Mouse (Mus musculus) forebrain, embryonic 13.5 days (tissue): ENCODE measurements at regions not wholly inside any gene's neighbourhood (a gene's known extent, or its start where the extent isn't known, plus 50 kb on each side); places are given as distances from the start of the nearest gene placed in this dataset.

Experiments
- ATAC-seq: fragments of 200-750 bp; cut with Nextera tagmentation; 2 replicates; pipeline ENCODE4 v1.8.0; 2017
- H3K27ac ChIP-seq: fragments of 300-500 bp; sonication (generic); 2 replicates; pipeline ENCODE4 v1.5.1; 2015; ENCODE audit warnings: inconsistent platforms, mild to moderate bottlenecking, moderate library complexity
- H3K27me3 ChIP-seq: fragments of 300-500 bp; sonication (generic); 2 replicates; pipeline ENCODE4 v1.6.1; 2015; ENCODE audit warnings: mild to moderate bottlenecking, inconsistent platforms
- H3K36me3 ChIP-seq: fragments of 300-500 bp; sonication (generic); 2 replicates; pipeline ENCODE4 v1.6.1; 2015; ENCODE audit warnings: mild to moderate bottlenecking, inconsistent platforms; ENCODE audit not compliant: poor library complexity, severe bottlenecking
- H3K4me1 ChIP-seq: fragments of 300-500 bp; sonication (generic); 2 replicates; pipeline ENCODE4 v1.6.1; 2015; ENCODE audit warnings: inconsistent platforms
- H3K4me2 ChIP-seq: fragments of 300-500 bp; sonication (generic); 2 replicates; pipeline ENCODE4 v1.6.1; 2015; ENCODE audit warnings: inconsistent platforms, mild to moderate bottlenecking, moderate library complexity
- H3K4me3 ChIP-seq: fragments of 300-500 bp; sonication (generic); 2 replicates; pipeline ENCODE4 v1.5.1; 2015; ENCODE audit warnings: mild to moderate bottlenecking, inconsistent platforms
- H3K9ac ChIP-seq: fragments of 300-500 bp; sonication (generic); 2 replicates; pipeline ENCODE4 v1.6.1; 2015; ENCODE audit warnings: mild to moderate bottlenecking, inconsistent platforms
- H3K9me3 ChIP-seq: fragments of 300-500 bp; sonication (generic); replicated peaks from 2 replicates; pipeline ENCODE4 v1.6.1; 2016; ENCODE audit warnings: inconsistent platforms
- WGBS: fragments of 180-500 bp; shearing (Covaris S2); methylation state at CpG from one replicate; pipeline ENCODE4 v1.1.7; 2015; 5-methylcytosine and 5-hydroxymethylcytosine counted together

GRCm38 (mm10) chr16:57823329-57823728 lies 68.8 kb upstream of the Col8a1 start:
- Histone ChIP-seq H3K9ac (no peak overlapping the region), H3K36me3 (no peaks in the 10 kb centered on the region), H3K4me1 (no peaks in the 10 kb centered on the region), H3K27ac (no peak overlapping the region), H3K27me3 (no peaks in the 10 kb centered on the region), H3K4me2 (no peak overlapping the region), H3K9me3 (no peaks in the 10 kb centered on the region), H3K4me3 (no peak overlapping the region)
- peak; percentile 92 for ATAC-seq
- WGBS: 40% methylated on average over 3 of the region's 3 CpGs

- no peak overlapping the region for H3K4me2 ChIP-seq
- no peak overlapping the region for H3K4me3 ChIP-seq
- H3K27me3 ChIP-seq: no peaks in the 10 kb centered on the region
- no peaks in the 10 kb centered on the region for H3K9me3 ChIP-seq
- no peaks in the 10 kb centered on the region for H3K4me1 ChIP-seq
- no peak for ATAC-seq
- H3K36me3 ChIP-seq: no peaks in the 10 kb centered on the region
- no peak overlapping the region for H3K9ac ChIP-seq
- H3K27ac ChIP-seq: no peak overlapping the region
These were observed 90.9 kb upstream of the Col8a1 start for GRCm38 (mm10) chr16:57845416-57845815.

GRCm38 (mm10) chr16:57846386-57846785 lies 91.8 kb upstream of the Col8a1 start:
- no peaks in the 10 kb centered on the region for H3K4me1 ChIP-seq
- no peak overlapping the region for H3K4me3 ChIP-seq
- ATAC-seq: no peak
- H3K9ac ChIP-seq: no peak overlapping the region
- no peaks in the 10 kb centered on the region for H3K36me3 ChIP-seq
- H3K27me3 ChIP-seq: no peaks in the 10 kb centered on the region
- H3K4me2 ChIP-seq: no peak overlapping the region
- no peaks in the 10 kb centered on the region for H3K9me3 ChIP-seq
- 4% methylated on average over 3 of the region's 3 CpGs for WGBS
- no peak overlapping the region for H3K27ac ChIP-seq

- Histone ChIP-seq H3K36me3 (no peaks in the 10 kb centered on the region), H3K27ac (no peak overlapping the region), H3K4me2 (no peak overlapping the region), H3K9me3 (no peaks in the 10 kb centered on the region), H3K9ac (no peak overlapping the region), H3K4me1 (no peaks in the 10 kb centered on the region), H3K27me3 (no peaks in the 10 kb centered on the region), H3K4me3 (no peak overlapping the region)
- no peak for ATAC-seq
- 44% methylated on average over 2 of the region's 2 CpGs for WGBS
These were observed 97.3 kb upstream of the Col8a1 start for GRCm38 (mm10) chr16:57851854-57852253.

GRCm38 (mm10) chr16:57852838-57853460 lies 98.4 kb upstream of the Col8a1 start:
- Histone ChIP-seq H3K4me3 (no peak overlapping the region), H3K9me3 (no peaks in the 10 kb centered on the region), H3K36me3 (no peaks in the 10 kb centered on the region), H3K27ac (no peak overlapping the region), H3K4me1 (peaks cover 2% of the 10 kb centered on the region; the same call in 1 of the 2 replicates), H3K27me3 (0 out of 2 replicates have a peak, but pooled peaks cover 5% of the 10 kb centered on the region), H3K4me2 (no peak overlapping the region), H3K9ac (no peak overlapping the region)
- WGBS: 90% methylated on average over 3 of the region's 3 CpGs
- ATAC-seq: no peak

- Histone ChIP-seq H3K9ac (no peak overlapping the region), H3K27me3 (0 out of 2 replicates have a peak, but pooled peaks cover 5% of the 10 kb centered on the region), H3K36me3 (no peaks in the 10 kb centered on the region), H3K9me3 (no peaks in the 10 kb centered on the region), H3K4me2 (no peak overlapping the region), H3K4me3 (no peak overlapping the region), H3K27ac (no peak overlapping the region), H3K4me1 (peaks cover 10% of the 10 kb centered on the region)
- 78% methylated on average over 3 of the region's 3 CpGs for WGBS
- ATAC-seq: no peak
These were observed 99.2 kb upstream of the Col8a1 start for GRCm38 (mm10) chr16:57853751-57854150.

GRCm38 (mm10) chr16:57857071-57857470 lies 102.5 kb upstream of the Col8a1 start:
- Histone ChIP-seq H3K9ac (no peak overlapping the region), H3K27ac (no peak overlapping the region), H3K9me3 (no peaks in the 10 kb centered on the region), H3K36me3 (no peaks in the 10 kb centered on the region), H3K4me2 (no peak overlapping the region), H3K27me3 (0 out of 2 replicates have a peak, but pooled peaks cover 5% of the 10 kb centered on the region), H3K4me1 (peaks cover 16% of the 10 kb centered on the region), H3K4me3 (no peak overlapping the region)
- 54% methylated on average over 1 of the region's 1 CpGs for WGBS
- ATAC-seq: no peak

GRCm38 (mm10) chr16:57858151-57858764 lies 103.7 kb upstream of the Col8a1 start:
- peaks cover 16% of the 10 kb centered on the region for H3K4me1 ChIP-seq
- H3K9me3 ChIP-seq: no peaks in the 10 kb centered on the region
- H3K9ac ChIP-seq: no peak overlapping the region
- ATAC-seq: peak; percentile 4; the same call in 1 of the 2 replicates
- H3K27me3 ChIP-seq: 0 out of 2 replicates have a peak, but pooled peaks cover 5% of the 10 kb centered on the region
- no peak overlapping the region for H3K27ac ChIP-seq
- H3K36me3 ChIP-seq: no peaks in the 10 kb centered on the region
- 0% methylated on average over 2 of the region's 2 CpGs for WGBS
- H3K4me2 ChIP-seq: 0 out of 2 replicates have a peak overlapping the region, but pooled peaks have one; percentile 0
- no peak overlapping the region for H3K4me3 ChIP-seq

GRCm38 (mm10) chr16:57858765-57859201 lies 104.2 kb upstream of the Col8a1 start:
- H3K4me2 ChIP-seq: 0 out of 2 replicates have a peak overlapping the region, but pooled peaks have one; percentile 0
- WGBS: 0% methylated on average over 7 of the region's 7 CpGs
- H3K27ac ChIP-seq: no peak overlapping the region

GRCm38 (mm10) chr16:57863206-57863860 lies 108.8 kb upstream of the Col8a1 start:
- 79% methylated on average over 9 of the region's 9 CpGs for WGBS
- no peak overlapping the region for H3K9ac ChIP-seq
- H3K27me3 ChIP-seq: no peaks in the 10 kb centered on the region
- H3K36me3 ChIP-seq: no peaks in the 10 kb centered on the region
- H3K4me1 ChIP-seq: peaks cover 11% of the 10 kb centered on the region
- H3K4me2 ChIP-seq: no peak overlapping the region
- no peaks in the 10 kb centered on the region for H3K9me3 ChIP-seq
- no peak overlapping the region for H3K4me3 ChIP-seq
- ATAC-seq: peak; percentile 26; the same call in 1 of the 2 replicates
- H3K27ac ChIP-seq: no peak overlapping the region

More at GRCm38 (mm10) chr16:57858765-57859201, 104.2 kb upstream of the Col8a1 start:
- Histone ChIP-seq H3K36me3 (no peaks in the 10 kb centered on the region), H3K9ac (no peak overlapping the region), H3K27me3 (0 out of 2 replicates have a peak, but pooled peaks cover 5% of the 10 kb centered on the region), H3K4me1 (peaks cover 16% of the 10 kb centered on the region), H3K9me3 (no peaks in the 10 kb centered on the region), H3K4me3 (no peak overlapping the region)
- ATAC-seq: peak; percentile 91

GRCm38 (mm10) chr16:57876857-57877256 lies 122.3 kb upstream of the Col8a1 start:
- no peak overlapping the region for H3K4me3 ChIP-seq
- no peaks in the 10 kb centered on the region for H3K27me3 ChIP-seq
- H3K36me3 ChIP-seq: no peaks in the 10 kb centered on the region
- no peak overlapping the region for H3K27ac ChIP-seq
- no peak overlapping the region for H3K9ac ChIP-seq
- no peak overlapping the region for H3K4me2 ChIP-seq
- WGBS: 94% methylated on average over 4 of the region's 4 CpGs
- H3K9me3 ChIP-seq: no peaks in the 10 kb centered on the region
- H3K4me1 ChIP-seq: no peaks in the 10 kb centered on the region
- 0 out of 2 replicates have a peak, but pooled peaks have one; percentile 10 for ATAC-seq

GRCm38 (mm10) chr16:57881575-57882094 lies 127.1 kb upstream of the Col8a1 start:
- Histone ChIP-seq H3K4me3 (no peak overlapping the region), H3K9me3 (no peaks in the 10 kb centered on the region), H3K4me2 (no peak overlapping the region), H3K27me3 (no peaks in the 10 kb centered on the region), H3K4me1 (no peaks in the 10 kb centered on the region), H3K9ac (no peak overlapping the region), H3K27ac (no peak overlapping the region), H3K36me3 (no peaks in the 10 kb centered on the region)
- no peak for ATAC-seq
- 83% methylated on average over 8 of the region's 8 CpGs for WGBS
